Mouse (Mus musculus): ENCODE measurements around the gene Cln3. TPM values are rescaled to one million over a fixed set of nuclear protein-coding genes. Genes with fewer than 3 reads are reported as not detected.

Gene Cln3
- polyA plus RNA-seq, 1 experiment from 2014 or later: 21.8 TPM

GRCm38 (mm10) chr7:126581661-126582060, 4.0 kb downstream of the Cln3 start:
- no peaks in the 10 kb centered on the region for H3K9me3 ChIP-seq (ENCODE audit: control insufficient read depth, low read length)
- peaks cover 0 to 4% of the 10 kb centered on the region in 2 experiments; a peak in 3 of 4 replicates for H3K4me1 ChIP-seq (ENCODE audit: control insufficient read depth in 2 of 2, insufficient read depth in 2 of 2, low read length in 2 of 2)
- peaks cover 18% of the 10 kb centered on the region; the same call in 1 of the 2 replicates for H3K36me3 ChIP-seq (ENCODE audit: control insufficient read depth, insufficient read depth, low read length)
- WGBS: 61% methylated on average over 6 of the region's 6 CpGs
- H3K27ac ChIP-seq (replicated peaks in 1 of 2; ENCODE audit: control insufficient read depth in 1 of 2, insufficient read depth in 1 of 2, low read depth in 2 of 2, low read length in 2 of 2): no peak overlapping the region
- H3K4me3 ChIP-seq (ENCODE audit: control insufficient read depth in 1 of 2, insufficient read depth in 1 of 2, low read depth in 1 of 2, low read length in 2 of 2): no peak overlapping the region
- H3K9ac ChIP-seq (ENCODE audit: low read length): no peak overlapping the region
- H3K4me2 ChIP-seq (ENCODE audit: low read length): no peak overlapping the region
- ATAC-seq (ENCODE audit: insufficient number of reproducible peaks, insufficient read depth, low FRiP score, low read depth): no peak
- H3K27me3 ChIP-seq (ENCODE audit: control insufficient read depth, insufficient read depth, low read length): 0 out of 2 replicates have a peak, but pooled peaks cover 5% of the 10 kb centered on the region

- Histone ChIP-seq H3K4me1 (ENCODE audit: control insufficient read depth in 2 of 2, insufficient read depth in 2 of 2, low read length in 2 of 2) (peaks cover 0 to 4% of the 10 kb centered on the region in 2 experiments; a peak in 3 of 4 replicates), H3K27me3 (ENCODE audit: control insufficient read depth, insufficient read depth, low read length) (no peaks in the 10 kb centered on the region), H3K4me2 (ENCODE audit: low read length) (no peak overlapping the region), H3K4me3 (ENCODE audit: control insufficient read depth in 1 of 2, insufficient read depth in 1 of 2, low read depth in 1 of 2, low read length in 2 of 2) (no peak overlapping the region), H3K9ac (ENCODE audit: low read length) (no peak overlapping the region), H3K36me3 (ENCODE audit: control insufficient read depth, insufficient read depth, low read length) (peaks cover 33% of the 10 kb centered on the region), H3K27ac (replicated peaks in 1 of 2; ENCODE audit: control insufficient read depth in 1 of 2, insufficient read depth in 1 of 2, low read depth in 2 of 2, low read length in 2 of 2) (no peak overlapping the region), H3K9me3 (ENCODE audit: control insufficient read depth, low read length) (no peaks in the 10 kb centered on the region)
- ATAC-seq (ENCODE audit: insufficient number of reproducible peaks, insufficient read depth, low FRiP score, low read depth): no peak
- WGBS: 46% methylated on average over 8 of the region's 8 CpGs
These were observed 6.4 kb downstream of the Cln3 start for GRCm38 (mm10) chr7:126579172-126579571.

- no peaks in the 10 kb centered on the region for H3K27me3 ChIP-seq (ENCODE audit: control insufficient read depth, insufficient read depth, low read length)
- no peaks in the 10 kb centered on the region for H3K9me3 ChIP-seq (ENCODE audit: control insufficient read depth, low read length)
- no peak overlapping the region for H3K4me3 ChIP-seq (ENCODE audit: control insufficient read depth in 1 of 2, insufficient read depth in 1 of 2, low read depth in 1 of 2, low read length in 2 of 2)
- H3K4me2 ChIP-seq (ENCODE audit: low read length): no peak overlapping the region
- peaks cover 42% of the 10 kb centered on the region for H3K36me3 ChIP-seq (ENCODE audit: control insufficient read depth, insufficient read depth, low read length)
- H3K27ac ChIP-seq (replicated peaks in 1 of 2; ENCODE audit: control insufficient read depth in 1 of 2, insufficient read depth in 1 of 2, low read depth in 2 of 2, low read length in 2 of 2): no peak overlapping the region
- 54% methylated on average over 8 of the region's 8 CpGs for WGBS
- H3K4me1 ChIP-seq (ENCODE audit: control insufficient read depth in 2 of 2, insufficient read depth in 2 of 2, low read length in 2 of 2): no peaks in the 10 kb centered on the region
- no peak overlapping the region for H3K9ac ChIP-seq (ENCODE audit: low read length)
- ATAC-seq (ENCODE audit: insufficient number of reproducible peaks, insufficient read depth, low FRiP score, low read depth): no peak
These were observed 8.7 kb downstream of the Cln3 start for GRCm38 (mm10) chr7:126576946-126577345.

- Histone ChIP-seq H3K27ac (replicated peaks in 1 of 2; ENCODE audit: control insufficient read depth in 1 of 2, insufficient read depth in 1 of 2, low read depth in 2 of 2, low read length in 2 of 2) (peak within 1 kb of the TSS; percentile 50 to 83), H3K9me3 (ENCODE audit: control insufficient read depth, low read length) (no peaks in the 10 kb centered on the region), H3K9ac (ENCODE audit: low read length) (peak within 1 kb of the TSS; percentile 90), H3K4me2 (ENCODE audit: low read length) (peak within 1 kb of the TSS; percentile 79), H3K27me3 (ENCODE audit: control insufficient read depth, insufficient read depth, low read length) (no peaks in the 10 kb centered on the region), H3K36me3 (ENCODE audit: control insufficient read depth, insufficient read depth, low read length) (peaks cover 35% of the 10 kb centered on the region), H3K4me3 (ENCODE audit: control insufficient read depth in 1 of 2, insufficient read depth in 1 of 2, low read depth in 1 of 2, low read length in 2 of 2) (peak within 1 kb of the TSS; percentile 86 to 99), H3K4me1 (ENCODE audit: control insufficient read depth in 2 of 2, insufficient read depth in 2 of 2, low read length in 2 of 2) (0 out of 4 replicates have a peak, but pooled peaks cover 0 to 6% of the 10 kb centered on the region in 2 experiments)
- WGBS: under 1% methylated on average over 46 of the region's 46 CpGs
- peak; percentile 86 for ATAC-seq (ENCODE audit: insufficient number of reproducible peaks, insufficient read depth, low FRiP score, low read depth)
These were observed 19.4 kb downstream of the Cln3 start, which contains the start of gene Eif3c for GRCm38 (mm10) chr7:126566094-126566765. TSS of gene Eif3c (minus strand) at chr7:126566411.

GRCm38 (mm10) chr7:126565693-126566092, 19.9 kb downstream of the Cln3 start:
- Histone ChIP-seq H3K27me3 (ENCODE audit: control insufficient read depth, insufficient read depth, low read length) (no peaks in the 10 kb centered on the region), H3K36me3 (ENCODE audit: control insufficient read depth, insufficient read depth, low read length) (peaks cover 40% of the 10 kb centered on the region), H3K4me1 (ENCODE audit: control insufficient read depth in 2 of 2, insufficient read depth in 2 of 2, low read length in 2 of 2) (0 out of 4 replicates have a peak, but pooled peaks cover 0 to 6% of the 10 kb centered on the region in 2 experiments), H3K9me3 (ENCODE audit: control insufficient read depth, low read length) (no peaks in the 10 kb centered on the region), H3K4me2 (ENCODE audit: low read length) (peak overlapping the region; percentile 79), H3K9ac (ENCODE audit: low read length) (peak overlapping the region; percentile 90), H3K27ac (replicated peaks in 1 of 2; ENCODE audit: control insufficient read depth in 1 of 2, insufficient read depth in 1 of 2, low read depth in 2 of 2, low read length in 2 of 2) (peak overlapping the region; percentile 50 to 83), H3K4me3 (ENCODE audit: control insufficient read depth in 1 of 2, insufficient read depth in 1 of 2, low read depth in 1 of 2, low read length in 2 of 2) (peak overlapping the region; percentile 86 to 99)
- 2% methylated on average over 28 of the region's 28 CpGs for WGBS
- no peak for ATAC-seq (ENCODE audit: insufficient number of reproducible peaks, insufficient read depth, low FRiP score, low read depth)

GRCm38 (mm10) chr7:126556635-126557034, 29.0 kb downstream of the Cln3 start:
- Histone ChIP-seq H3K4me2 (ENCODE audit: low read length) (no peak overlapping the region), H3K27me3 (ENCODE audit: control insufficient read depth, insufficient read depth, low read length) (no peaks in the 10 kb centered on the region), H3K4me3 (ENCODE audit: control insufficient read depth in 1 of 2, insufficient read depth in 1 of 2, low read depth in 1 of 2, low read length in 2 of 2) (no peak overlapping the region), H3K9ac (ENCODE audit: low read length) (no peak overlapping the region), H3K27ac (replicated peaks in 1 of 2; ENCODE audit: control insufficient read depth in 1 of 2, insufficient read depth in 1 of 2, low read depth in 2 of 2, low read length in 2 of 2) (no peak overlapping the region), H3K9me3 (ENCODE audit: control insufficient read depth, low read length) (no peaks in the 10 kb centered on the region), H3K36me3 (ENCODE audit: control insufficient read depth, insufficient read depth, low read length) (peaks cover 99% of the 10 kb centered on the region), H3K4me1 (ENCODE audit: control insufficient read depth in 2 of 2, insufficient read depth in 2 of 2, low read length in 2 of 2) (no peaks in the 10 kb centered on the region)
- WGBS: 87% methylated on average over 5 of the region's 5 CpGs
- no peak for ATAC-seq (ENCODE audit: insufficient number of reproducible peaks, insufficient read depth, low FRiP score, low read depth)

GRCm38 (mm10) chr7:126554796-126555195, 30.8 kb downstream of the Cln3 start:
- no peak overlapping the region for H3K27ac ChIP-seq (replicated peaks in 1 of 2; ENCODE audit: control insufficient read depth in 1 of 2, insufficient read depth in 1 of 2, low read depth in 2 of 2, low read length in 2 of 2)
- WGBS: 85% methylated on average over 1 of the region's 1 CpGs

More at GRCm38 (mm10) chr7:126554796-126555195, 30.8 kb downstream of the Cln3 start:
- no peaks in the 10 kb centered on the region for H3K4me1 ChIP-seq (ENCODE audit: control insufficient read depth in 2 of 2, insufficient read depth in 2 of 2, low read length in 2 of 2)
- H3K9me3 ChIP-seq (ENCODE audit: control insufficient read depth, low read length): no peaks in the 10 kb centered on the region
- peaks cover 99% of the 10 kb centered on the region for H3K36me3 ChIP-seq (ENCODE audit: control insufficient read depth, insufficient read depth, low read length)
- H3K4me2 ChIP-seq (ENCODE audit: low read length): no peak overlapping the region
- H3K9ac ChIP-seq (ENCODE audit: low read length): no peak overlapping the region
- H3K4me3 ChIP-seq (ENCODE audit: control insufficient read depth in 1 of 2, insufficient read depth in 1 of 2, low read depth in 1 of 2, low read length in 2 of 2): no peak overlapping the region
- ATAC-seq (ENCODE audit: insufficient number of reproducible peaks, insufficient read depth, low FRiP score, low read depth): no peak
- no peaks in the 10 kb centered on the region for H3K27me3 ChIP-seq (ENCODE audit: control insufficient read depth, insufficient read depth, low read length)

All from heart, embryonic 14.5 days (tissue).